Mouse (Mus musculus): ENCODE measurements around the gene Trpm4.
A peak's percentile ranks its signal among the peaks of the same experiment; 100 is the strongest.
"Not testable (repeated sequence)": the region's sequence is repeated elsewhere in the genome, so short reads cannot be mapped to it uniquely, and the experiment has no call there.

Trpm4 gene

GRCm38 (mm10) chr7:45333431-45333982 is at the start of gene Trpm4:
TSS of gene Trpm4 (minus strand) at chr7:45333780.
- peak; percentile 76 to 78 for DNase-seq

GRCm38 (mm10) chr7:45376057-45376456 is 42.5 kb upstream of the Trpm4 start:
- no peak for DNase-seq

GRCm38 (mm10) chr7:45374620-45375019 is 41.0 kb upstream of the Trpm4 start:
- DNase-seq: no peak

GRCm38 (mm10) chr7:45372371-45372770 is 38.8 kb upstream of the Trpm4 start:
- no peak for DNase-seq

GRCm38 (mm10) chr7:45370475-45371311 is 37.1 kb upstream of the Trpm4 start, which contains the start of gene Lin7b:
TSS of gene Lin7b (minus strand) at chr7:45370583.
- peak; percentile 90 to 91 for DNase-seq

- DNase-seq: no peak
These were observed 36.4 kb upstream of the Trpm4 start for GRCm38 (mm10) chr7:45369836-45370474.

- DNase-seq: no peak
These were observed 35.6 kb upstream of the Trpm4 start for GRCm38 (mm10) chr7:45369022-45369745.

- DNase-seq: no peak
These were observed 34.6 kb upstream of the Trpm4 start for GRCm38 (mm10) chr7:45368178-45368577.

GRCm38 (mm10) chr7:45367020-45367880 is 33.7 kb upstream of the Trpm4 start:
- DNase-seq: peak; percentile 95 to 96

- DNase-seq: no peak
These were observed 33.1 kb upstream of the Trpm4 start, which contains the start of gene Ppfia3 for GRCm38 (mm10) chr7:45366652-45367019. TSS of gene Ppfia3 (minus strand) at chr7:45367019.

GRCm38 (mm10) chr7:45365742-45366651 is 32.4 kb upstream of the Trpm4 start:
- peak; percentile 27 to 44 for DNase-seq

GRCm38 (mm10) chr7:45363983-45364382 is 30.4 kb upstream of the Trpm4 start:
- DNase-seq: no peak

- peak in 1 of 2 experiments; percentile 42 for DNase-seq
These were observed 29.2 kb upstream of the Trpm4 start for GRCm38 (mm10) chr7:45362801-45363200.

- DNase-seq: peak; percentile 63 to 65
These were observed 27.7 kb upstream of the Trpm4 start for GRCm38 (mm10) chr7:45361243-45361804.

- DNase-seq: no peak
These were observed 27.0 kb upstream of the Trpm4 start for GRCm38 (mm10) chr7:45360404-45361125.

- DNase-seq: not testable (repeated sequence)
These were observed 25.5 kb upstream of the Trpm4 start for GRCm38 (mm10) chr7:45359081-45359480.

GRCm38 (mm10) chr7:45356087-45356486 is 22.5 kb upstream of the Trpm4 start:
- DNase-seq: no peak

GRCm38 (mm10) chr7:45355318-45356020 is 21.9 kb upstream of the Trpm4 start:
- no peak for DNase-seq

- no peak for DNase-seq
These were observed 19.5 kb upstream of the Trpm4 start for GRCm38 (mm10) chr7:45353041-45353440.
